Mouse (Mus musculus): ENCODE measurements at regions not wholly inside any gene's neighbourhood (a gene's known extent, or its start where the extent isn't known, plus 50 kb on each side); places are given as distances from the start of the nearest gene placed in this dataset.

- WGBS (ENCODE audit: insufficient replicate concordance) = 62% methylated on average over 5 of the region's 5 CpGs
These were observed 167.7 kb upstream of the Otx2 start for GRCm38 (mm10) chr14:48841278-48841677.

GRCm38 (mm10) chr14:48837181-48837580, 163.6 kb upstream of the Otx2 start:
- WGBS (ENCODE audit: insufficient replicate concordance) = 55% methylated on average over 6 of the region's 6 CpGs
- H3K4me3 ChIP-seq = no peak overlapping the region
- no peak for ATAC-seq
- no peak overlapping the region for H3K27ac ChIP-seq
- H3K9me3 ChIP-seq (replicated peaks) = no peaks in the 10 kb centered on the region
- H3K9ac ChIP-seq = no peak overlapping the region
- no peaks in the 10 kb centered on the region for H3K27me3 ChIP-seq (replicated peaks)
- no peaks in the 10 kb centered on the region for H3K4me1 ChIP-seq
- no peak overlapping the region for H3K4me2 ChIP-seq
- H3K36me3 ChIP-seq = no peaks in the 10 kb centered on the region

More at GRCm38 (mm10) chr14:48841278-48841677, 167.7 kb upstream of the Otx2 start:
- no peak for ATAC-seq
- Histone ChIP-seq H3K27ac (no peak overlapping the region), H3K9ac (no peak overlapping the region), H3K4me3 (no peak overlapping the region), H3K36me3 (no peaks in the 10 kb centered on the region), H3K4me1 (no peaks in the 10 kb centered on the region), H3K27me3 (replicated peaks) (no peaks in the 10 kb centered on the region), H3K9me3 (replicated peaks) (no peaks in the 10 kb centered on the region), H3K4me2 (no peak overlapping the region)

GRCm38 (mm10) chr14:48836071-48836470, 162.5 kb upstream of the Otx2 start:
- no peak for ATAC-seq
- no peak overlapping the region for H3K27ac ChIP-seq
- H3K27me3 ChIP-seq (replicated peaks) = no peaks in the 10 kb centered on the region
- 62% methylated on average over 2 of the region's 2 CpGs for WGBS (ENCODE audit: insufficient replicate concordance)
- H3K4me2 ChIP-seq = no peak overlapping the region
- no peaks in the 10 kb centered on the region for H3K9me3 ChIP-seq (replicated peaks)
- no peak overlapping the region for H3K4me3 ChIP-seq
- H3K36me3 ChIP-seq = no peaks in the 10 kb centered on the region
- no peak overlapping the region for H3K9ac ChIP-seq
- H3K4me1 ChIP-seq = no peaks in the 10 kb centered on the region

GRCm38 (mm10) chr14:48834416-48834815, 160.8 kb upstream of the Otx2 start:
- no peak for ATAC-seq
- no peaks in the 10 kb centered on the region for H3K4me1 ChIP-seq
- no peaks in the 10 kb centered on the region for H3K9me3 ChIP-seq (replicated peaks)
- no peaks in the 10 kb centered on the region for H3K36me3 ChIP-seq
- no peak overlapping the region for H3K4me2 ChIP-seq
- H3K27me3 ChIP-seq (replicated peaks) = no peaks in the 10 kb centered on the region
- WGBS (ENCODE audit: insufficient replicate concordance) = 83% methylated on average over 2 of the region's 2 CpGs
- no peak overlapping the region for H3K9ac ChIP-seq
- H3K4me3 ChIP-seq = no peak overlapping the region
- no peak overlapping the region for H3K27ac ChIP-seq

GRCm38 (mm10) chr14:48826421-48826820, 152.8 kb upstream of the Otx2 start:
- H3K9ac ChIP-seq = no peak overlapping the region
- H3K9me3 ChIP-seq (replicated peaks) = no peaks in the 10 kb centered on the region
- H3K4me2 ChIP-seq = no peak overlapping the region
- H3K4me1 ChIP-seq = no peaks in the 10 kb centered on the region
- no peak overlapping the region for H3K4me3 ChIP-seq
- H3K27ac ChIP-seq = no peak overlapping the region
- H3K36me3 ChIP-seq = no peaks in the 10 kb centered on the region
- 67% methylated on average over 5 of the region's 5 CpGs for WGBS (ENCODE audit: insufficient replicate concordance)
- H3K27me3 ChIP-seq (replicated peaks) = no peaks in the 10 kb centered on the region
- no peak for ATAC-seq

- Histone ChIP-seq H3K9me3 (replicated peaks) (no peaks in the 10 kb centered on the region), H3K27me3 (replicated peaks) (no peaks in the 10 kb centered on the region), H3K36me3 (no peaks in the 10 kb centered on the region), H3K27ac (no peak overlapping the region), H3K4me3 (no peak overlapping the region), H3K4me1 (no peaks in the 10 kb centered on the region), H3K4me2 (no peak overlapping the region), H3K9ac (no peak overlapping the region)
- WGBS (ENCODE audit: insufficient replicate concordance) = 53% methylated on average over 3 of the region's 3 CpGs
- ATAC-seq = no peak
These were observed 150.8 kb upstream of the Otx2 start for GRCm38 (mm10) chr14:48824375-48824774.

- H3K4me3 ChIP-seq = no peak overlapping the region
- no peak overlapping the region for H3K4me2 ChIP-seq
- no peaks in the 10 kb centered on the region for H3K27me3 ChIP-seq (replicated peaks)
- H3K27ac ChIP-seq = no peak overlapping the region
- ATAC-seq = no peak
- no peaks in the 10 kb centered on the region for H3K36me3 ChIP-seq
- no peaks in the 10 kb centered on the region for H3K9me3 ChIP-seq (replicated peaks)
- 66% methylated on average over 3 of the region's 3 CpGs for WGBS (ENCODE audit: insufficient replicate concordance)
- H3K9ac ChIP-seq = no peak overlapping the region
- H3K4me1 ChIP-seq = no peaks in the 10 kb centered on the region
These were observed 142.3 kb upstream of the Otx2 start for GRCm38 (mm10) chr14:48815941-48816340.

GRCm38 (mm10) chr14:48815231-48815728, 141.7 kb upstream of the Otx2 start:
- H3K4me2 ChIP-seq = no peak overlapping the region
- no peaks in the 10 kb centered on the region for H3K9me3 ChIP-seq (replicated peaks)
- no peaks in the 10 kb centered on the region for H3K27me3 ChIP-seq (replicated peaks)
- H3K36me3 ChIP-seq = no peaks in the 10 kb centered on the region
- no peak for ATAC-seq
- H3K4me3 ChIP-seq = no peak overlapping the region
- H3K27ac ChIP-seq = no peak overlapping the region
- 75% methylated on average over 8 of the region's 8 CpGs for WGBS (ENCODE audit: insufficient replicate concordance)
- no peak overlapping the region for H3K9ac ChIP-seq
- no peaks in the 10 kb centered on the region for H3K4me1 ChIP-seq

- Histone ChIP-seq H3K4me2 (no peak overlapping the region), H3K4me3 (no peak overlapping the region), H3K27me3 (replicated peaks) (no peaks in the 10 kb centered on the region), H3K9ac (no peak overlapping the region), H3K27ac (no peak overlapping the region), H3K9me3 (replicated peaks) (no peaks in the 10 kb centered on the region), H3K36me3 (no peaks in the 10 kb centered on the region), H3K4me1 (no peaks in the 10 kb centered on the region)
- WGBS (ENCODE audit: insufficient replicate concordance) = 75% methylated on average over 11 of the region's 11 CpGs
- ATAC-seq = no peak
These were observed 139.3 kb upstream of the Otx2 start for GRCm38 (mm10) chr14:48812741-48813495.

GRCm38 (mm10) chr14:48804098-48804497, 130.5 kb upstream of the Otx2 start:
- no peaks in the 10 kb centered on the region for H3K36me3 ChIP-seq
- H3K4me1 ChIP-seq = no peaks in the 10 kb centered on the region
- WGBS (ENCODE audit: insufficient replicate concordance) = 77% methylated on average over 4 of the region's 4 CpGs
- no peaks in the 10 kb centered on the region for H3K27me3 ChIP-seq (replicated peaks)
- no peak overlapping the region for H3K27ac ChIP-seq
- H3K4me3 ChIP-seq = no peak overlapping the region
- H3K9ac ChIP-seq = no peak overlapping the region
- H3K4me2 ChIP-seq = no peak overlapping the region
- no peaks in the 10 kb centered on the region for H3K9me3 ChIP-seq (replicated peaks)
- no peak for ATAC-seq

- Histone ChIP-seq H3K4me3 (no peak overlapping the region), H3K4me2 (no peak overlapping the region), H3K9ac (no peak overlapping the region), H3K27ac (no peak overlapping the region), H3K9me3 (replicated peaks) (no peaks in the 10 kb centered on the region), H3K27me3 (replicated peaks) (no peaks in the 10 kb centered on the region), H3K4me1 (no peaks in the 10 kb centered on the region), H3K36me3 (no peaks in the 10 kb centered on the region)
- ATAC-seq = no peak
- WGBS (ENCODE audit: insufficient replicate concordance) = 46% methylated on average over 14 of the region's 14 CpGs
These were observed 127.7 kb upstream of the Otx2 start for GRCm38 (mm10) chr14:48801283-48801682.

- Histone ChIP-seq H3K9me3 (replicated peaks) (no peaks in the 10 kb centered on the region), H3K27ac (no peak overlapping the region), H3K4me2 (no peak overlapping the region), H3K4me1 (no peaks in the 10 kb centered on the region), H3K9ac (no peak overlapping the region), H3K4me3 (no peak overlapping the region), H3K27me3 (replicated peaks) (no peaks in the 10 kb centered on the region), H3K36me3 (no peaks in the 10 kb centered on the region)
- no peak for ATAC-seq
- WGBS (ENCODE audit: insufficient replicate concordance) = 24% methylated on average over 5 of the region's 5 CpGs
These were observed 127.2 kb upstream of the Otx2 start for GRCm38 (mm10) chr14:48800857-48801256.

- Histone ChIP-seq H3K4me3 (no peak overlapping the region), H3K9me3 (replicated peaks) (no peaks in the 10 kb centered on the region), H3K27ac (no peak overlapping the region), H3K27me3 (replicated peaks) (no peaks in the 10 kb centered on the region), H3K4me2 (no peak overlapping the region), H3K4me1 (no peaks in the 10 kb centered on the region), H3K36me3 (no peaks in the 10 kb centered on the region), H3K9ac (no peak overlapping the region)
- 66% methylated on average over 4 of the region's 4 CpGs for WGBS (ENCODE audit: insufficient replicate concordance)
- ATAC-seq = no peak
These were observed 126.5 kb upstream of the Otx2 start for GRCm38 (mm10) chr14:48800100-48800449.
